Mouse (Mus musculus): ENCODE measurements around the gene Cpt1b.
A peak's percentile ranks its signal among the peaks of the same experiment; 100 is the strongest.
"Not testable (repeated sequence)": the region's sequence is repeated elsewhere in the genome, so short reads cannot be mapped to it uniquely, and the experiment has no call there.

The Cpt1b gene

GRCm38 (mm10) chr15:89431806-89432205, 6.1 kb upstream of the Cpt1b start:
- DNase-seq (ENCODE audit: low spot score): no peak

- no peak for DNase-seq (ENCODE audit: low spot score)
Measured at GRCm38 (mm10) chr15:89431271-89431670, 5.6 kb upstream of the Cpt1b start.

- not testable (repeated sequence) for DNase-seq (ENCODE audit: low spot score)
Measured at GRCm38 (mm10) chr15:89430771-89431170, 5.1 kb upstream of the Cpt1b start.

- no peak for DNase-seq (ENCODE audit: low spot score)
Measured at GRCm38 (mm10) chr15:89430341-89430740, 4.7 kb upstream of the Cpt1b start.

- peak; percentile 89 for DNase-seq (ENCODE audit: low spot score)
Measured at GRCm38 (mm10) chr15:89429352-89430221, 3.9 kb upstream of the Cpt1b start, which contains the start of the genes C730034F03Rik, Gm44502 and Chkb. C730034F03Rik (plus strand) TSS chr15:89429589. Gm44502 (minus strand) TSS chr15:89429696. Chkb (minus strand) TSS chr15:89429908.

GRCm38 (mm10) chr15:89428821-89429351, 3.2 kb upstream of the Cpt1b start:
- peak; percentile 18 for DNase-seq (ENCODE audit: low spot score)

- DNase-seq (ENCODE audit: low spot score): no peak
Measured at GRCm38 (mm10) chr15:89428136-89428790, 2.6 kb upstream of the Cpt1b start.

GRCm38 (mm10) chr15:89426716-89427115, 1.1 kb upstream of the Cpt1b start:
- no peak for DNase-seq (ENCODE audit: low spot score)

GRCm38 (mm10) chr15:89424621-89425020, 1.0 kb downstream of the Cpt1b start:
- no peak for DNase-seq (ENCODE audit: low spot score)

- DNase-seq (ENCODE audit: low spot score): no peak
Measured at GRCm38 (mm10) chr15:89421938-89422337, 3.7 kb downstream of the Cpt1b start.

- no peak for DNase-seq (ENCODE audit: low spot score)
Measured at GRCm38 (mm10) chr15:89415282-89415681, 10.4 kb downstream of the Cpt1b start.

GRCm38 (mm10) chr15:89410118-89410517, 15.5 kb downstream of the Cpt1b start, which contains the start of gene Syce3:
Syce3 (minus strand) TSS chr15:89410503.
- no peak for DNase-seq (ENCODE audit: low spot score)

- DNase-seq (ENCODE audit: low spot score): no peak
Measured at GRCm38 (mm10) chr15:89406691-89407090, 19.0 kb downstream of the Cpt1b start.

GRCm38 (mm10) chr15:89404831-89405623, 20.6 kb downstream of the Cpt1b start:
- DNase-seq (ENCODE audit: low spot score): no peak

GRCm38 (mm10) chr15:89402471-89402870, 23.2 kb downstream of the Cpt1b start:
- no peak for DNase-seq (ENCODE audit: low spot score)

GRCm38 (mm10) chr15:89399716-89400115, 25.9 kb downstream of the Cpt1b start:
- no peak for DNase-seq (ENCODE audit: low spot score)

- no peak for DNase-seq (ENCODE audit: low spot score)
Measured at GRCm38 (mm10) chr15:89398146-89398545, 27.5 kb downstream of the Cpt1b start.

GRCm38 (mm10) chr15:89396883-89397282, 28.8 kb downstream of the Cpt1b start:
- no peak for DNase-seq (ENCODE audit: low spot score)

GRCm38 (mm10) chr15:89390081-89390480, 35.6 kb downstream of the Cpt1b start:
- no peak for DNase-seq (ENCODE audit: low spot score)

- no peak for DNase-seq (ENCODE audit: low spot score)
Measured at GRCm38 (mm10) chr15:89387127-89387526, 38.5 kb downstream of the Cpt1b start.

GRCm38 (mm10) chr15:89384617-89385016, 41.0 kb downstream of the Cpt1b start, which contains the start of gene Klhdc7b:
Klhdc7b (plus strand) TSS chr15:89384917.
- no peak for DNase-seq (ENCODE audit: low spot score)

GRCm38 (mm10) chr15:89379429-89379828, 46.2 kb downstream of the Cpt1b start:
- DNase-seq (ENCODE audit: low spot score): peak; percentile 44

All from c-Kit-positive CD71-positive TER-119-positive erythroid progenitor cells, embryonic 14.5 days (primary cell).